10 mouse cellular contexts compared by ENCODE assay signal in genomic region chr11:75937370-75937871, GRCm38 (mm10). TPM values are rescaled to one million over a fixed set of nuclear protein-coding genes. Genes with fewer than 3 reads are reported as not detected.
DNase-seq lines count a peak whose midpoint lies in the region; ATAC-seq lines count a peak whose summit lies in the region.
"Had no signal": no experiment of that assay in that cellular context is flagged by ENCODE, and none has a peak within 500 bp of the region (broad histone marks: within the 10 kb centered on the region; RNA-seq: fewer than 3 reads in every experiment).

No protein-coding gene starts in this region.

- no peaks in the 10 kb centered on the region for H3K36me3 ChIP-seq in embryonic facial prominence, embryonic 11.5 days (replicated peaks; ENCODE audit: control insufficient read depth, insufficient read depth, low read depth, low read length)
- no peaks in the 10 kb centered on the region for H3K36me3 ChIP-seq in midbrain, embryonic 13.5 days
- H3K36me3 ChIP-seq: G1E had no signal

- peak overlapping the region; percentile 5; the same call in 1 of the 2 replicates for H3K9ac ChIP-seq in embryonic facial prominence, embryonic 11.5 days (replicated peaks; ENCODE audit: low read length)
- H3K9ac ChIP-seq in midbrain, embryonic 13.5 days (replicated peaks) = no peak overlapping the region
- H3K9ac ChIP-seq: liver, embryonic 14.5 days had no signal

- ATAC-seq in embryonic facial prominence, embryonic 11.5 days (replicated peaks; ENCODE audit: insufficient number of reproducible peaks, low FRiP score, low TSS enrichment, low read depth) = peak; percentile 91
- ATAC-seq in midbrain, embryonic 13.5 days = peak; percentile 55; the same call in 1 of the 2 replicates
- ATAC-seq in frontal cortex, adult (ENCODE audit: low TSS enrichment) = no peak

- DNase-seq in left cerebral cortex, postnatal 4 days = peak; percentile 43
- no peak for DNase-seq in left cerebral cortex, adult 18-20 months (ENCODE audit: low spot score in 2 of 2)
- peak; percentile 88 for DNase-seq in embryonic facial prominence, embryonic 11.5 days (ENCODE audit: low spot score)
- DNase-seq in heart, postnatal 10 days = peak; percentile 76 to 77
- DNase-seq in kidney, postnatal 10 days = peak; percentile 80
- DNase-seq in right cerebral cortex, postnatal 10 days (ENCODE audit: low spot score in 2 of 2) = no peak

- 41% methylated on average over 6 of the region's 6 CpGs for WGBS in embryonic facial prominence, embryonic 11.5 days
- WGBS in midbrain, embryonic 13.5 days = 56% methylated on average over 6 of the region's 6 CpGs

- peak overlapping the region; percentile 43; the same call in 1 of the 2 replicates for H3K27ac ChIP-seq in embryonic facial prominence, embryonic 11.5 days (replicated peaks; ENCODE audit: low read depth, low read length)
- H3K27ac ChIP-seq in midbrain, embryonic 13.5 days = peak overlapping the region; percentile 32; the same call in 1 of the 2 replicates
- H3K27ac ChIP-seq: liver, embryonic 14.5 days had no signal

- H3K4me3 ChIP-seq in embryonic facial prominence, embryonic 11.5 days (ENCODE audit: low read depth, low read length) = no peak overlapping the region
- H3K4me3 ChIP-seq in midbrain, embryonic 13.5 days (replicated peaks) = no peak overlapping the region

- no peaks in the 10 kb centered on the region for H3K27me3 ChIP-seq in embryonic facial prominence, embryonic 11.5 days (ENCODE audit: control insufficient read depth, insufficient read depth, low read length)
- no peaks in the 10 kb centered on the region for H3K27me3 ChIP-seq in midbrain, embryonic 13.5 days

- intact Hi-C loops in left cerebral cortex, postnatal 4 days (cut with DNase I) = no loop called here
- intact Hi-C loops in heart, postnatal 10 days (cut with DNase I) = no loop called here

- H3K9me3 ChIP-seq in embryonic facial prominence, embryonic 11.5 days (replicated peaks; ENCODE audit: control insufficient read depth, low read length) = no peaks in the 10 kb centered on the region
- H3K9me3 ChIP-seq in midbrain, embryonic 13.5 days = no peaks in the 10 kb centered on the region
- H3K9me3 ChIP-seq: G1E had no signal

- H3K4me1 ChIP-seq in embryonic facial prominence, embryonic 11.5 days (ENCODE audit: control insufficient read depth, insufficient read depth, low read length) = peaks cover 4% of the 10 kb centered on the region; the same call in 1 of the 2 replicates
- H3K4me1 ChIP-seq in midbrain, embryonic 13.5 days (replicated peaks) = peaks cover 13% of the 10 kb centered on the region

- H3K4me2 ChIP-seq in embryonic facial prominence, embryonic 11.5 days (ENCODE audit: low read depth, low read length) = no peak overlapping the region; the same call in 1 of the 2 replicates
- H3K4me2 ChIP-seq in midbrain, embryonic 13.5 days (replicated peaks) = no peak overlapping the region

RNA-seq across cellular contexts. Expression of gene Rph3al, which starts 0.8 kb away (rescaled TPM):
- total RNA-seq in left cerebral cortex, postnatal 4 days (2021) = 1 to 10 TPM; 2.9 to 4.3 TPM
- 1 to 10 TPM; 1.9 to 2.7 TPM for total RNA-seq in left cerebral cortex, adult 18-20 months (2021)
- polyA plus RNA-seq in embryonic facial prominence, embryonic 11.5 days (2014; fragmentation: Nextera tagmentation; extraction: Ambion mirVana) = 2.7 and 3.6 TPM in 2 replicates
- total RNA-seq in heart, postnatal 10 days (2021) = 10 to 100 TPM; 23.2 to 25.0 TPM
- polyA plus RNA-seq in midbrain, embryonic 13.5 days (2015; fragmentation: Nextera tagmentation; extraction: Ambion mirVana) = 1.9 and 2.4 TPM in 2 replicates
- total RNA-seq: G1E had no signal
- polyA plus RNA-seq: G1E had no signal

Comparison
In these comparisons a context has a peak if more than half of its experiments do, and no peak if none do; other contexts are left out.
1. DNase-seq: peak in left cerebral cortex, postnatal 4 days (single experiment), embryonic facial prominence, embryonic 11.5 days (single experiment), heart, postnatal 10 days (2 of 2) and kidney, postnatal 10 days (single experiment); none in left cerebral cortex, adult 18-20 months (0 of 2) and right cerebral cortex, postnatal 10 days (0 of 2).
2. RNA of gene Rph3al, which starts 0.8 kb away (total RNA-seq): 23.2 to 25.0 TPM in heart, postnatal 10 days; 2.9 to 4.3 TPM in left cerebral cortex, postnatal 4 days and 1.9 to 2.7 TPM in left cerebral cortex, adult 18-20 months; every median in the first group is over 4 times any median in the second.